Mouse (Mus musculus): Measurements from ENCODE around the gene Pus10. TPM values are rescaled to one million over a fixed set of nuclear protein-coding genes. Genes with fewer than 3 reads are reported as not detected.
A peak's percentile ranks its signal among the peaks of the same experiment; 100 is the strongest.
"Not testable (repeated sequence)": the region's sequence is repeated elsewhere in the genome, so short reads cannot be mapped to it uniquely, and the experiment has no call there.

The Pus10 gene
- total RNA-seq, 2 experiments from 2014 or later: 8.8 to 11.0 TPM

GRCm38 (mm10) chr11:23762635-23763034, 97.2 kb downstream of the Pus10 start:
- DNase-seq: no peak

DNA sequence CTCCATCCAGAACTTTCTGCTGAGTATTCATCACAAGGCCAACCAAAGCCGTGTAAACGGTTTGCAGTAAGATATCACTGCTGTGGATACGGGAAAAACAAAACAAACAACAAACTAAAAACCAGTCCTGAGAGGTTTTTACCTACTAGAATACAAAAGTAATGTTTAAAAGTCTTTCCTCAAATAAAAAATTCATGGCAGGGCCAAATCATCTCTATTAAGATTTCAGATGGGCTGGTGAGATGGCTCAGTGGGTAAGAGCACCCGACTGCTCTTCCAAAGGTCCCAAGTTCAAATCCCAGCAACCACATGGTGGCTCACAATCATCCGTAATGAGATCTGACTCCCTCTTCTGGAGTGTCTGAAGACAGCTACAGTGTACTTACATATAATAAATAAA, 101.9 kb downstream of the Pus10 start:
- not testable (repeated sequence) for DNase-seq

- no peak for DNase-seq
Observed at GRCm38 (mm10) chr11:23767928-23768327, 102.5 kb downstream of the Pus10 start.

GRCm38 (mm10) chr11:23769033-23769432, 103.6 kb downstream of the Pus10 start:
- no peak for DNase-seq

DNA sequence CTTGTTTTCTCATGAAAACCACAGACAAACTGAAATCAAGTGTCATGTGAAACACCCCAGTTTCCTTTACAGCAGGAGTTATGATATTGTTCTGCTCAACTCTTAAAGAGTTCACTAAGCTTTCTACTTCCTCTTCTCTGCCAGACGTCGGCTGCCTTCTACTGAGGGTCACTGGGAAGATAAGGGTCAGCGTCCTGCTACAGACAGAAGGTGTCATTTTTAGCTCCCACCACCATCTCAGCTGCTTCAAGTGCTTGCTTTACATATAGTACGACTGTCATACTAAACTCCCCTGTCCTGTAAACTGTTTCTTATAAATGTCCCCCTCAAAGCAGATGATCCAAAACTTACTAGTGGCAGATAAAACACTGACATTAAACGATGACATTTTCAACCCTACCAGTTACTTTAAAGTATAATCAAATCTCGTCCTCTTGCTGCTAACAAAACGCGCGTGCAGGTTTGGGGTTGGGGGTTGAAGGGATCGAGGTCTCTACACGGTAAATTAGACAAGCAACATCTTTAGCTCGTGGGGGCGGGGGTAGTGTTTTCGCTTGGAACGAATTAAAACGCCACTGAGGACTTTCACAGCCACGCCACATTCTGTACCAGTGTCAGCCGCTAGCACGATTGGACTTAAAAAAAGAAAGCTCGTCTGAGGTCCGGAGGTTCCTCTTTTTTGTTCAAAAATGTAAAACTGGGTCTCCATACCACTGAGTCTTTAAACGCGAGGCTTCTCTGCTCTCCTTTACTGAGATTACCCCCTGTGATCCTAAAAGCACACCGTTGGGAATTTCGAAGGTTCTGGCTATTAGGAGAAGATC, 104.4 kb downstream of the Pus10 start:
- peak; percentile 46 to 60 for DNase-seq

GRCm38 (mm10) chr11:23770510-23770759, 105.0 kb downstream of the Pus10 start:
- DNase-seq: no peak

DNA sequence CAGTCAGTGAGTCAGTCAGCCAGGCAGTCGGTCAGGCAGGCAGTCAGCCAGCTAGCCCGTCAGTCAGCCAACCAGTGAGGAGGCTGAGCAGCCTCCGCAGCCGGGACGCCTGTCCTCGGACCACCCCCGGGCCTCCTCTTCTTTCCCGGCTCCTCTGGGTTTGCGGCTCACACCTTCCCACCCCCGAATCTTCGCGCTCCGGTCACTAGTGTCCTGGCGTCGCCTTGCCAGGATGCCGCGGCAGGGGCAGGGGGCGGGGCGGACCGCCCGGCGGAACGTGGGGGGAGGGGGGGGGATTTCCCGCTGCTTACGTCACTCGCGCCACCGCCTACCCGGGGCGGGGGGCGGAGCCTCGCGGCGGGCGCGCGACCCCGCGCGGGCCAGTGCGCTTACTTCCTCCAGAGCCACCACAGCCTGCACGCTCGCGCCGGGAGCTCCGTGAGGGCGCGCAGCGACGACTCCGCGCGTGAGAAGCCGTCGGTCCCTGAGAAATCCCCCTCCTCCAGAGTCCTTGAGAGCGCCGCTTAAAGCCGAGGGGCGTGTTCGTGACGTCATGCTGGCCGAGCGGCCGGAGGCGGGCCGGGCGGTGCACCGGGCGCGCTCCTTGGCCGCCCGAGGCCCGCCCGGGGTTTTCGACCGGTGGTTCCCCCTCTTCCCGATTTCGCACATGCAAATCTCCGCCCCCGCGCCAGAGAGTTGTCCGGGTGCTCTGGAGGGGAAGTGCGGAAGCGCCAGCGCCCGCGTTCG, 105.5 kb downstream of the Pus10 start, which contains the start of gene Rel:
Rel (minus strand) TSS at position 211 of the 747 bp plus-strand sequence.
- DNase-seq: peak; percentile 96

GRCm38 (mm10) chr11:23771507-23772097, 106.1 kb downstream of the Pus10 start:
- DNase-seq: peak in 1 of 2 experiments; percentile 7

- peak; percentile 26 to 32 for DNase-seq
Observed at GRCm38 (mm10) chr11:23772471-23772870, 107.0 kb downstream of the Pus10 start.

DNA sequence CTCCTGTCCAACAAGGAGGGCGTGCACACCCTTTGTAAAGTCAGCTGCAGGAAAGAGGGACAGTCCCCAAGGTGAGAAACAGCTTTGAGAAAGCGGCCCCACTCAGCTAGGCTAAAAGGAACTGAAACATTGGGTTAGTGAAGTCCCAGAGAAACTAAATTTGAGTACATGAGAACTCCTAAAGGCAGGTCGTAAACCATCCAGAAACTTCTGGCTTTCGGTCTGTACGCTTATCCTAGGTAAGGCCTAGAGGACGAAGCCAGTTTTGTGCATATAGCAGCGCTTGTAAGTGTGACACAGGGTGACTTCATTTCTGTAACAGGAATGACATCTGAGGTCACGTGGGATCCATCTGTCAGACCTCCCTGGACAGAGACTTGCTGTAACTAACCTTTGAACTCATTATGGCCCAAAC, 113.3 kb downstream of the Pus10 start:
- DNase-seq: no peak

DNA sequence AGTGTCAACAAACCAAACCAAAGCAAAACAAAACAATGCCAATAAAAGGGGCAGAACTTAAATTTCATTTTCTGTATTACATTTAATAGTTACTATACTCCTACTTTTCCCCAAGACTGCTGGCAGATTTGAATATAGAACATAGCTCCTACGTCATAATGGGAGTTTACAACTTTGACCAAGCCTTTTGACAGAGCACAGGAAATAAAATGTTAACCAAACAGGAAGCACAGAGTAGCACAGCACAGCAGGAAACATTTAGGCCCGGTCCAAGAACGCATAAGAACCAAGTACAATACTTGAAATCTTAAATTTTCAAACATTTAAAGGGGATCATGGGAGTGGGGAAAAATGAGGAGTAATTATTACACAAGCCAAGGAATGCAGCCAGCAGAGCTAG, 116.6 kb downstream of the Pus10 start:
- no peak for DNase-seq

Other genes with a start within 250 kb of the Pus10 start
- gene Ahsa2, start 167.6 kb upstream of the Pus10 start, total RNA-seq (2021): 10 to 100 TPM; 68.5 to 76.0 TPM
- gene 1700093K21Rik, start 144.5 kb upstream of the Pus10 start, total RNA-seq (2021): not detected
- 1 to 10 TPM; 8.9 to 9.7 TPM for gene 0610010F05Rik, start 32.0 kb upstream of the Pus10 start, total RNA-seq (2021)
- 10 to 100 TPM; 29.7 to 36.9 TPM for gene Pex13, start 285 bp downstream of the Pus10 start, total RNA-seq (2021)
- 1 to 10 TPM; 5.7 to 7.7 TPM for gene Rel, start 105.3 kb downstream of the Pus10 start, total RNA-seq (2021)
- gene Papolg, start 229.6 kb downstream of the Pus10 start, total RNA-seq (2021): 1 to 10 TPM; 7.0 to 8.2 TPM

Data from heart, adult 18-20 months (tissue).